Mouse (Mus musculus): Measurements from ENCODE around the gene Prkar2b.
"Not testable (repeated sequence)": the region's sequence is repeated elsewhere in the genome, so short reads cannot be mapped to it uniquely, and the experiment has no call there.

Prkar2b gene

GRCm38 (mm10) chr12:32009985-32010369, 51.1 kb downstream of the Prkar2b start:
- DNase-seq (ENCODE audit: low spot score in 2 of 2), result not testable (repeated sequence)

GRCm38 (mm10) chr12:32009267-32009984, 51.7 kb downstream of the Prkar2b start:
- no peak for DNase-seq (ENCODE audit: low spot score in 2 of 2)

- no peak for DNase-seq (ENCODE audit: low spot score in 2 of 2)
Observed at GRCm38 (mm10) chr12:32008728-32009127, 52.4 kb downstream of the Prkar2b start.

GRCm38 (mm10) chr12:32007646-32008045, 53.5 kb downstream of the Prkar2b start:
- DNase-seq (ENCODE audit: low spot score in 2 of 2), result no peak

DNA sequence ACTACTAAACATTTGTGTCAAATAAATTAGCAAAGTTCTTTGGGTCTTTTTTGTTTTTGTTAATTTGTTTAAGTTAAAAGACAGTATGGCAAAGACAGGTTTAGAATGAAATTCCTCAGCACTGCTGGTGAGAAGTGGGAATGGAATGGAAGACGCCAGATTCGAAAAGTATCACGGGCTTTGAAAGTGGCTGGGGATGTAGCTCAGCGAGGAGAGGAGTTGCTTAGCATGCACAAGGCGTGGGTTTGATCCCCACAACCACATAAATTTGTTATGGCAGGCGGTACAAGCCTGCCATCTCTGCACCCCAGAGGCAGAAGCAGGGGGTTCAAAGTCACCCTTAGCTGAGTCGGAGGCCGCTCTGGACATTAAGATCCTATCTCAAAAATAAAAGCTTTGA, 54.1 kb downstream of the Prkar2b start:
- DNase-seq (ENCODE audit: low spot score in 2 of 2), result no peak

DNA sequence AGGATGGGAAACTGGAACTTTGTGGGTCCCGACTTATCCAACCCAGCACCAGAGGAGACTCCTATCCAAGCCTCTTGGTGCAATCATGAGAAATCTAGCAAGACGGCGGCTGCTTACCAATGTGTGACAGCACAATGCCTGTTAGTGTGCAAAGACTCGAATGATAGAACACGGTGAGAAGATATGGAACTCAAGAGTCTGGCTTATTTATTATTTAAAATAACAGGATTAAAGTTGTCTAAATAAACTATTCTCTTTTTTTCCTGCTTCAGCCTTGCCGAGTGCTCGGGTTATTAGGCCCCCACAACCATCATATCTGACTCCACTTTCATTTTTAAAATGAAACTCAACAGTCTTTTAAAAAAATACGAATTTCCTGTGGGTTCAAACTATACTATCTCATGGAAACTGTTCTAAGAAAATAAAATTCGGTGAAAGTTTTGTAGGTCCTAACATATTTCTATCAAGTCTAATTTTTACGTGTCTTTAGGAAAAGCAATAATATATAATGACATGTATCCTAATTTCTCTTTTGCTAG, 54.6 kb downstream of the Prkar2b start:
- DNase-seq (ENCODE audit: low spot score in 2 of 2), result no peak

GRCm38 (mm10) chr12:32000464-32000863, 60.6 kb downstream of the Prkar2b start:
- no peak for DNase-seq (ENCODE audit: low spot score in 2 of 2)

- no peak for DNase-seq (ENCODE audit: low spot score in 2 of 2)
Observed at GRCm38 (mm10) chr12:31998706-31999105, 62.4 kb downstream of the Prkar2b start.

GRCm38 (mm10) chr12:31997328-31997878, 63.7 kb downstream of the Prkar2b start:
- no peak for DNase-seq (ENCODE audit: low spot score in 2 of 2)

GRCm38 (mm10) chr12:31996877-31997276, 64.2 kb downstream of the Prkar2b start:
- DNase-seq (ENCODE audit: low spot score in 2 of 2), result no peak

DNA sequence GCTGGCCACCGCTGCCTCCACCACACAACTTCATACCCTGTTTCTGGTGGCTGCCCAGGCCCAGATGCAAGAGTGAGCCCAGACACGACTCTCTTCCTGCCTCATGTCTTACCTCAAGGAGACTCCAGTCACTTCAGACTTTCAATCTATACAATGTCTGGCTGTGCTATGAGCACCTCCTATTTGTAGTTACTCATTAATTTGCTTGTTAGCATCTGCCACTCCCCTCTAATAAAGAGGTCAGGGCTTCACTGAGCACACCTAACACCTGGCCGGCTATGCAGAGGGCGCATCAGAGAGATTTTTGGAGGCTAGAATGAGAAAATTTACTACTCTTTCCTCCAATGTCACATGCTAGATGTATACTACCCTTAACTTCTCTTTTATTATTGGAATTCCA, 70.5 kb downstream of the Prkar2b start:
- DNase-seq (ENCODE audit: low spot score in 2 of 2), result no peak

GRCm38 (mm10) chr12:31989726-31990125, 71.4 kb downstream of the Prkar2b start:
- DNase-seq (ENCODE audit: low spot score in 2 of 2), result no peak

DNA sequence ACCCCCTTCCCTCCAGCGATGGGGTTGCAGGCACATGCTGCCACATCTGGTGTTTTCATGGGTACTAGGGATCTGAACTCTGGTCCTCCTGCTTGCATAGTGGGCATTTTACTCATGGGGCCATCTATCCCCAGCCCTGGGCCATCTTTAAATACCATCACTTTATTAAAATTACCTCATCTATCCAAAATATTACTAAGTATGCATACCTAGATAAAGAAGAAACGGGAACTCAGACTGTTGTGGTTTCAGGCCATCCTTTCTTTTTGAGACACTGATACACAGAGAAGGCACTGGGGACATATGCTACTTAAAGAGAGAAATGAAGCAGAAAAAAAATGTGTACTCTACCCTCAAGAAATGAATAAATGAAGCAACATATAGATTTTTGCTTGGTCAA, 74.6 kb downstream of the Prkar2b start:
- DNase-seq (ENCODE audit: low spot score in 2 of 2), result no peak

DNA sequence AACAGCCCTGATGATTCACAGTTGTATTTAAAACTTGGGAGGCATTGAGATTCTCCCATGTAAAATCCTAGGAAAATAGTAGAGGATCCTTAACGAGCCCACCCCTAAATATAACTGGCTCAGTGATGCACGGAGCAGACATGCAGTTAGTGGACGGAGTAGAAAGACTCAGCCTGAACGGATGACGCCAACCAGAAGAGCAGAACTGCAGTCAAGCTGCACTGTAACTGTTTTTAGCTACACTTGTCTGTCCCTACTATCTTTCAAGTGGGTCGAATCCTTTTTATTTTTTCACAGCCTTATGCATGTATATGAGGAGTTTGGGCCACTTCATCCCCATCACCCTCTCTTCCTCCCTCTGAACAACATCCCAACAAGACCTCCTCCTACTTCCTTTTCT, 75.4 kb downstream of the Prkar2b start:
- DNase-seq (ENCODE audit: low spot score in 2 of 2), result no peak

GRCm38 (mm10) chr12:31984664-31985063, 76.4 kb downstream of the Prkar2b start:
- DNase-seq (ENCODE audit: low spot score in 2 of 2), result no peak

GRCm38 (mm10) chr12:31984206-31984605, 76.9 kb downstream of the Prkar2b start:
- DNase-seq (ENCODE audit: low spot score in 2 of 2), result no peak

DNA sequence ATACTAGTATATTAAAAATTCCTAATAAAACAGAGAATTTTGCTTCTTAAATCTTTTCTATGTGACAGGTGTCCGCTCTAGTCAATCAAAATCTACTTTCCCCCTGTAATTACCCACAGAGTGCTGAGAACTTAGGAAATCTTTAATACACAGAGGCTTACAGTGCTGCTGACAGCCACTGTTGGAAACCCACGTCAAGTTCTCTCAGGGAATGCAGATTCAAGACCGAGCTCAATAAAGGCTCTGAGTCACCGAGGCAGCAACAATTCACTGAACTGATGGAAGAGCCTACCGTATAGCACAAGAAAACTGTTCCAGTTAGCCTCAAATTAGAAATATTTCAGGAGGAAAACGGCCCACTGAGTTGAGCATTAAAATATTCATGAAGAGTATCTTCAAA, 77.3 kb downstream of the Prkar2b start:
- DNase-seq (ENCODE audit: low spot score in 2 of 2), result no peak

DNA sequence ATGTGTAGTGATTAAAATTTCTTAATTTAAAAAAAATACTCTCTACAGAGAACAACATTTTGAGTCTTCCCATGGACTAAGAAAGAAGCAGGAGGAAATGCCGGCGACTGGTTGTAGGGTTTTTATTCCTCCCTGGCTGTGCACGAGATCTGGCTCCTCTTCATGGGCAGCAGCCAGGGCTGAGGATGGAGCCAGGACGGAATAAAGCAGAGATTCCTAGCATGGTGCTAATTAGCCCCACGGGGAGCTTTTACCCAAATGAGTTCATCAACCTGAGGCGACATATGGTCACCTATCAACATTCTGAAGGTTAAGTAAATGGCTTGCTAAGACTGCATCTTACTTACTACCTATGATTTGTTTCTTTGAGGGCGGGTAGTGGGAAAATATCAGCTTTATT, 77.9 kb downstream of the Prkar2b start:
- DNase-seq (ENCODE audit: low spot score in 2 of 2), result no peak

DNA sequence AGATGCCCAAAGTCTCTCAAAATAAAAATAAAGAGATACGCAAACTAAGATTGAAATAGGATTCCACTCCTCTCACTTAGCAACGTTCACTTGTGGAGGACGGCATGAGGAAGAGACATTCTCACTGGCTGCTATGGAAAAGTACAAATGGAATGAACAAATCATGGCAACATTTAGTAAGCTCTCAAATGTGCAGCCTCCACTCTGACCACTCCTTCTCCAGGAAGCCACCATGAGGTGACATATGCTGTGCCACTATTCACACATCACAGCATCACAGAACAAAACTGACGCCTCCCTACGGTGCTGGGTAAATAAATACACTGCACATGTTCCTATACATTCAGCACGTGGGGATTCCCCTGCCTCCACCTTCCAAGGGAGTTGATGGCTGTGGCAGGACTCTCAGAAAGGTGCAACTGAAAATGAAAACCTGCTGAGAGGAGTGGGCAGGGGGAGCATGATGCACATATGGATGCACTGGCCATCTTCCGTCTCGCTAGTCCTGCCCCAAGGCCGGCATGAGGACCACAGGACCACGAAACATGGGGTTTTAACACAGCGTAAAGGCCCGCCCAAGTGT, 83.4 kb downstream of the Prkar2b start:
- DNase-seq (ENCODE audit: low spot score in 2 of 2), result no peak

- no peak for DNase-seq (ENCODE audit: low spot score in 2 of 2)
Observed at GRCm38 (mm10) chr12:31976544-31976943, 84.6 kb downstream of the Prkar2b start.

GRCm38 (mm10) chr12:31973473-31974172, 87.5 kb downstream of the Prkar2b start:
- no peak for DNase-seq (ENCODE audit: low spot score in 2 of 2)

GRCm38 (mm10) chr12:31971547-31971946, 89.5 kb downstream of the Prkar2b start:
- no peak for DNase-seq (ENCODE audit: low spot score in 2 of 2)

DNA sequence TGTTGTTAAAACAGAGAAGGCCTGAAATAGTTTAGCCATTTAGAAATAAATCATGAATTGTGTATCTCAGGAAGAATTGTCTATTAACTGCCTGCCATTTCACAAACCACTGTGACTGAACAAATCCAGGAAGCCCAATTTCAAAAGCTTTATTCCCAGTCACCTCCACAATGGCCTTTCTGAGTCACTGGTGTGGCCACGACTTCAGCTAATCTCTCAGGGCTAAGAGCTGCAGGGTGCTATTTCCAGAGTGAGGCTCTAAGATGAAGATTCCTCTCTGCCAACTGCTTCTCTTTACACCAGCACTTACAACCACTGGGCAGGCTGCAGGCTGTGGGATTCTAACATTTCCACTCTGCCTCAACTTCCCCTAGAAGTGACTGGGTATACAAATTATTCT, 92.0 kb downstream of the Prkar2b start:
- no peak for DNase-seq (ENCODE audit: low spot score in 2 of 2)

Measured in frontal cortex, postnatal 25 days (tissue).